Mouse (Mus musculus) kidney, postnatal 4 days (tissue): Measurements from ENCODE around the gene Serpine2.

ENCODE experiments used
- DNase-seq, 2 experiments: peaks; one replicate each; pipeline ENCODE4 v3.0.0; 2021; ENCODE audit warnings: mixed read lengths in 2 of 2

Serpine2 gene

GRCm38 (mm10) chr1:79809447-79809846, 51.5 kb downstream of the Serpine2 start:
- no peak for DNase-seq

GRCm38 (mm10) chr1:79806865-79807264, 54.1 kb downstream of the Serpine2 start:
- DNase-seq: no peak

GRCm38 (mm10) chr1:79803614-79804013, 57.4 kb downstream of the Serpine2 start:
- DNase-seq: no peak

- DNase-seq: no peak
Measured at GRCm38 (mm10) chr1:79802858-79803427, 58.0 kb downstream of the Serpine2 start.

- DNase-seq: no peak
Measured at GRCm38 (mm10) chr1:79797084-79797483, 63.9 kb downstream of the Serpine2 start.

- DNase-seq: peak; percentile 59 to 67
Measured at GRCm38 (mm10) chr1:79786267-79786927, 74.6 kb downstream of the Serpine2 start.

- DNase-seq: no peak
Measured at GRCm38 (mm10) chr1:79782433-79782832, 78.5 kb downstream of the Serpine2 start.

- DNase-seq: no peak
Measured at GRCm38 (mm10) chr1:79778011-79778410, 83.0 kb downstream of the Serpine2 start.

- peak; percentile 97 to 98 for DNase-seq
Measured at GRCm38 (mm10) chr1:79775927-79776458, 85.0 kb downstream of the Serpine2 start, which contains the start of the genes Mrpl44 and Wdfy1. TSS of gene Mrpl44 (plus strand) at chr1:79776018. TSS of gene Wdfy1 (minus strand) at chr1:79776143.

- DNase-seq: no peak
Measured at GRCm38 (mm10) chr1:79774164-79774780, 86.7 kb downstream of the Serpine2 start.

- DNase-seq: no peak
Measured at GRCm38 (mm10) chr1:79768231-79768630, 92.7 kb downstream of the Serpine2 start.

- DNase-seq: no peak
Measured at GRCm38 (mm10) chr1:79764483-79764882, 96.5 kb downstream of the Serpine2 start.

GRCm38 (mm10) chr1:79764031-79764430, 96.9 kb downstream of the Serpine2 start:
- DNase-seq: no peak

- no peak for DNase-seq
Measured at GRCm38 (mm10) chr1:79762282-79763250, 98.4 kb downstream of the Serpine2 start.

- DNase-seq: no peak
Measured at GRCm38 (mm10) chr1:79761917-79762271, 99.1 kb downstream of the Serpine2 start.

- peak; percentile 86 to 91 for DNase-seq
Measured at GRCm38 (mm10) chr1:79761106-79761916, 99.7 kb downstream of the Serpine2 start.

- DNase-seq: peak; percentile 39 to 65
Measured at GRCm38 (mm10) chr1:79760656-79761055, 100.3 kb downstream of the Serpine2 start.

GRCm38 (mm10) chr1:79759436-79759972, 101.5 kb downstream of the Serpine2 start:
- no peak for DNase-seq

GRCm38 (mm10) chr1:79759006-79759405, 102.0 kb downstream of the Serpine2 start:
- no peak for DNase-seq

- DNase-seq: no peak
Measured at GRCm38 (mm10) chr1:79757597-79757996, 103.4 kb downstream of the Serpine2 start.

- DNase-seq: peak; percentile 36 to 57
Measured at GRCm38 (mm10) chr1:79757161-79757560, 103.8 kb downstream of the Serpine2 start.
